Mouse (Mus musculus) inflammation-experienced regulatory T-cells, adult 6 months (primary cell): ENCODE measurements around the gene Clec5a. TPM values are rescaled to one million over a fixed set of nuclear protein-coding genes. Genes with fewer than 3 reads are reported as not detected.
"Not testable (repeated sequence)": the region's sequence is repeated elsewhere in the genome, so short reads cannot be mapped to it uniquely, and the experiment has no call there.

Source experiments
- ATAC-seq: one replicate; pipeline ENCODE4 v1.8.0; 2017
- polyA plus RNA-seq, 3 experiments: library from polyadenylated mRNA; unstranded; fragments of 100-300 nt; shearing (Covaris generic); gene quantifications; one replicate each; pipeline ENCODE4 v1.2.1; 2017

The Clec5a gene
- not detected for polyA plus RNA-seq

- no peak for ATAC-seq
Observed at GRCm38 (mm10) chr6:40585645-40586044, at the start of gene Clec5a. Gene Clec5a (minus strand): TSS chr6:40585821.

GRCm38 (mm10) chr6:40634640-40635071 lies 49.0 kb upstream of the Clec5a start:
- no peak for ATAC-seq

- ATAC-seq = no peak
Observed at GRCm38 (mm10) chr6:40628406-40629000, 42.9 kb upstream of the Clec5a start, which contains the start of gene Mgam. Gene Mgam (plus strand): TSS chr6:40628831.

GRCm38 (mm10) chr6:40626111-40626510 lies 40.5 kb upstream of the Clec5a start:
- ATAC-seq = no peak

- no peak for ATAC-seq
Observed at GRCm38 (mm10) chr6:40617965-40618364, 32.3 kb upstream of the Clec5a start.

- no peak for ATAC-seq
Observed at GRCm38 (mm10) chr6:40613260-40613852, 27.7 kb upstream of the Clec5a start, which contains the start of gene Tas2r138. Gene Tas2r138 (minus strand): TSS chr6:40613310.

- ATAC-seq = no peak
Observed at GRCm38 (mm10) chr6:40610244-40610643, 24.6 kb upstream of the Clec5a start.

GRCm38 (mm10) chr6:40607431-40607830 lies 21.8 kb upstream of the Clec5a start:
- ATAC-seq = no peak

- not testable (repeated sequence) for ATAC-seq
Observed at GRCm38 (mm10) chr6:40598546-40598945, 12.9 kb upstream of the Clec5a start.

- no peak for ATAC-seq
Observed at GRCm38 (mm10) chr6:40594804-40595550, 9.4 kb upstream of the Clec5a start.

GRCm38 (mm10) chr6:40588346-40588745 lies 2.7 kb upstream of the Clec5a start:
- ATAC-seq = no peak

GRCm38 (mm10) chr6:40584336-40584735 lies 1.3 kb downstream of the Clec5a start:
- ATAC-seq = no peak

GRCm38 (mm10) chr6:40576305-40576704 lies 9.3 kb downstream of the Clec5a start:
- ATAC-seq = no peak

GRCm38 (mm10) chr6:40573618-40574017 lies 12.0 kb downstream of the Clec5a start:
- ATAC-seq = no peak

- no peak for ATAC-seq
Observed at GRCm38 (mm10) chr6:40569187-40569586, 16.4 kb downstream of the Clec5a start, which contains the start of gene Olfr460. Gene Olfr460 (plus strand): TSS chr6:40569487.

GRCm38 (mm10) chr6:40554950-40555349 lies 30.7 kb downstream of the Clec5a start, which contains the start of gene Olfr461:
Gene Olfr461 (minus strand): TSS chr6:40555050.
- ATAC-seq = no peak

GRCm38 (mm10) chr6:40544690-40545089 lies 40.9 kb downstream of the Clec5a start:
- no peak for ATAC-seq

Other genes starting within 250 kb of the Clec5a start
- gene E330009J07Rik, start 149.7 kb downstream of the Clec5a start, polyA plus RNA-seq = 1 to 10 TPM; 3.2 to 9.1 (median 6.1) TPM
- gene Wee2, start 146.7 kb downstream of the Clec5a start, polyA plus RNA-seq = not detected
- 100 to 1,000 TPM; 108 to 133 (median 114) TPM for gene Ssbp1, start 114.5 kb downstream of the Clec5a start, polyA plus RNA-seq
- not detected for gene Tas2r137, start 94.6 kb downstream of the Clec5a start, polyA plus RNA-seq
- not detected for gene Tas2r108, start 92.3 kb downstream of the Clec5a start, polyA plus RNA-seq
- not detected for gene Prss37, start 66.3 kb downstream of the Clec5a start, polyA plus RNA-seq
- not detected for gene Olfr461, start 30.8 kb downstream of the Clec5a start, polyA plus RNA-seq
- gene Olfr460, start 16.3 kb downstream of the Clec5a start, polyA plus RNA-seq = not detected
- not detected for gene Tas2r138, start 27.5 kb upstream of the Clec5a start, polyA plus RNA-seq
- under 1 TPM in 1 of 3 experiments, not detected in 2; 0.34 TPM for gene Mgam, start 43.0 kb upstream of the Clec5a start, polyA plus RNA-seq